Mouse (Mus musculus) liver, embryonic 14.5 days (tissue): Measurements from ENCODE around the gene Gkn2.

Experiments used
- CTCF ChIP-seq: IDR thresholded peaks from 2 replicates; pipeline ENCODE4 v1.5.1; 2016; ENCODE audit warnings: antibody characterized with exemption, low read depth, control low read depth
- EP300 ChIP-seq: IDR thresholded peaks from 2 replicates; pipeline ENCODE4 v1.6.1; 2016; ENCODE audit warnings: antibody characterized with exemption, low read depth

- TF ChIP-seq CTCF: no peak
- TF ChIP-seq EP300: no peak
These were observed 21.6 kb downstream of the Gkn2 start for GRCm38 (mm10) chr6:87394783-87395182.
